Mouse (Mus musculus): ENCODE measurements around the gene Ror2. TPM values are rescaled to one million over a fixed set of nuclear protein-coding genes. Genes with fewer than 3 reads are reported as not detected.
A peak's percentile ranks its signal among the peaks of the same experiment; 100 is the strongest.

The Ror2 gene
- polyA plus RNA-seq, 1 experiment from 2014 or later = 3.3 TPM

- Histone ChIP-seq H3K27ac (replicated peaks) (no peak overlapping the region), H3K27me3 (no peaks in the 10 kb centered on the region), H3K9me3 (no peaks in the 10 kb centered on the region), H3K9ac (no peak overlapping the region), H3K4me2 (no peak overlapping the region), H3K36me3 (no peaks in the 10 kb centered on the region), H3K4me1 (replicated peaks) (peaks cover 13% of the 10 kb centered on the region), H3K4me3 (no peak overlapping the region)
- ATAC-seq (ENCODE audit: low FRiP score, low read depth) = no peak
- WGBS = 87% methylated on average over 8 of the region's 8 CpGs
Measured at GRCm38 (mm10) chr13:53305256-53305655, 19.3 kb upstream of the Ror2 start.

- no peaks in the 10 kb centered on the region for H3K27me3 ChIP-seq
- no peak for ATAC-seq (ENCODE audit: low FRiP score, low read depth)
- no peak overlapping the region for H3K4me3 ChIP-seq
- no peaks in the 10 kb centered on the region for H3K9me3 ChIP-seq
- no peak overlapping the region for H3K9ac ChIP-seq
- WGBS = 67% methylated on average over 10 of the region's 10 CpGs
- no peak overlapping the region for H3K4me2 ChIP-seq
- H3K4me1 ChIP-seq (replicated peaks) = no peaks in the 10 kb centered on the region
- no peak overlapping the region for H3K27ac ChIP-seq (replicated peaks)
- H3K36me3 ChIP-seq = no peaks in the 10 kb centered on the region
Measured at GRCm38 (mm10) chr13:53302688-53303087, 16.8 kb upstream of the Ror2 start.

GRCm38 (mm10) chr13:53293065-53293464 lies 7.1 kb upstream of the Ror2 start:
- no peak for ATAC-seq (ENCODE audit: low FRiP score, low read depth)
- Histone ChIP-seq H3K36me3 (no peaks in the 10 kb centered on the region), H3K27ac (replicated peaks) (no peak overlapping the region), H3K4me3 (no peak overlapping the region), H3K4me1 (replicated peaks) (no peaks in the 10 kb centered on the region), H3K4me2 (no peak overlapping the region), H3K9ac (no peak overlapping the region), H3K27me3 (no peaks in the 10 kb centered on the region), H3K9me3 (no peaks in the 10 kb centered on the region)
- WGBS = 82% methylated on average over 12 of the region's 12 CpGs

- Histone ChIP-seq H3K27me3 (no peaks in the 10 kb centered on the region), H3K27ac (replicated peaks) (no peak overlapping the region), H3K9ac (no peak overlapping the region), H3K4me3 (no peak overlapping the region), H3K36me3 (no peaks in the 10 kb centered on the region), H3K9me3 (no peaks in the 10 kb centered on the region), H3K4me1 (replicated peaks) (no peaks in the 10 kb centered on the region), H3K4me2 (no peak overlapping the region)
- ATAC-seq (ENCODE audit: low FRiP score, low read depth) = no peak
- 43% methylated on average over 3 of the region's 3 CpGs for WGBS
Measured at GRCm38 (mm10) chr13:53292244-53292643, 6.3 kb upstream of the Ror2 start.

GRCm38 (mm10) chr13:53285261-53285755 lies 616 bp downstream of the Ror2 start:
- Histone ChIP-seq H3K4me2 (peak overlapping the region; percentile 66), H3K4me3 (peak overlapping the region; percentile 44), H3K27ac (replicated peaks) (no peak overlapping the region), H3K9me3 (no peaks in the 10 kb centered on the region), H3K36me3 (no peaks in the 10 kb centered on the region), H3K4me1 (replicated peaks) (peaks cover 16% of the 10 kb centered on the region), H3K9ac (peak overlapping the region; percentile 17), H3K27me3 (peaks cover 16% of the 10 kb centered on the region)
- WGBS = under 1% methylated on average over 35 of the region's 35 CpGs
- ATAC-seq (ENCODE audit: low FRiP score, low read depth) = no peak

GRCm38 (mm10) chr13:53284740-53285191 lies 1.2 kb downstream of the Ror2 start:
- Histone ChIP-seq H3K27me3 (peaks cover 16% of the 10 kb centered on the region), H3K9me3 (no peaks in the 10 kb centered on the region), H3K36me3 (no peaks in the 10 kb centered on the region), H3K9ac (no peak overlapping the region), H3K4me2 (peak overlapping the region; percentile 66), H3K4me3 (peak overlapping the region; percentile 44), H3K4me1 (replicated peaks) (peaks cover 16% of the 10 kb centered on the region), H3K27ac (replicated peaks) (no peak overlapping the region)
- WGBS = 6% methylated on average over 17 of the region's 17 CpGs
- no peak for ATAC-seq (ENCODE audit: low FRiP score, low read depth)

GRCm38 (mm10) chr13:53281604-53282396 lies 4.1 kb downstream of the Ror2 start:
- no peak overlapping the region for H3K4me2 ChIP-seq
- ATAC-seq (ENCODE audit: low FRiP score, low read depth) = no peak
- H3K27ac ChIP-seq (replicated peaks) = no peak overlapping the region
- H3K9me3 ChIP-seq = no peaks in the 10 kb centered on the region
- H3K9ac ChIP-seq = no peak overlapping the region
- no peak overlapping the region for H3K4me3 ChIP-seq
- peaks cover 16% of the 10 kb centered on the region for H3K27me3 ChIP-seq
- 79% methylated on average over 11 of the region's 11 CpGs for WGBS
- no peaks in the 10 kb centered on the region for H3K36me3 ChIP-seq
- peaks cover 16% of the 10 kb centered on the region for H3K4me1 ChIP-seq (replicated peaks)

- Histone ChIP-seq H3K27me3 (no peaks in the 10 kb centered on the region; the same call in 1 of the 2 replicates), H3K9ac (no peak overlapping the region), H3K9me3 (no peaks in the 10 kb centered on the region), H3K4me2 (no peak overlapping the region), H3K27ac (replicated peaks) (no peak overlapping the region), H3K36me3 (no peaks in the 10 kb centered on the region), H3K4me1 (replicated peaks) (no peaks in the 10 kb centered on the region; the same call in 1 of the 2 replicates), H3K4me3 (no peak overlapping the region)
- no peak for ATAC-seq (ENCODE audit: low FRiP score, low read depth)
- 60% methylated on average over 10 of the region's 10 CpGs for WGBS
Measured at GRCm38 (mm10) chr13:53278908-53279307, 7.0 kb downstream of the Ror2 start.

- H3K9ac ChIP-seq = no peak overlapping the region
- no peak overlapping the region for H3K27ac ChIP-seq (replicated peaks)
- no peak overlapping the region for H3K4me2 ChIP-seq
- no peak overlapping the region for H3K4me3 ChIP-seq
- 44% methylated on average over 7 of the region's 7 CpGs for WGBS
- H3K36me3 ChIP-seq = no peaks in the 10 kb centered on the region
- no peaks in the 10 kb centered on the region for H3K27me3 ChIP-seq
- H3K9me3 ChIP-seq = no peaks in the 10 kb centered on the region
- H3K4me1 ChIP-seq (replicated peaks) = no peaks in the 10 kb centered on the region; the same call in 1 of the 2 replicates
- no peak for ATAC-seq (ENCODE audit: low FRiP score, low read depth)
Measured at GRCm38 (mm10) chr13:53276381-53276780, 9.5 kb downstream of the Ror2 start.

GRCm38 (mm10) chr13:53275778-53276177 lies 10.1 kb downstream of the Ror2 start:
- 59% methylated on average over 8 of the region's 8 CpGs for WGBS
- Histone ChIP-seq H3K4me1 (replicated peaks) (no peaks in the 10 kb centered on the region; the same call in 1 of the 2 replicates), H3K27ac (replicated peaks) (no peak overlapping the region), H3K27me3 (no peaks in the 10 kb centered on the region), H3K9ac (no peak overlapping the region), H3K9me3 (no peaks in the 10 kb centered on the region), H3K4me2 (no peak overlapping the region), H3K36me3 (no peaks in the 10 kb centered on the region), H3K4me3 (no peak overlapping the region)
- ATAC-seq (ENCODE audit: low FRiP score, low read depth) = peak; percentile 11; the same call in 1 of the 2 replicates

GRCm38 (mm10) chr13:53274771-53275170 lies 11.2 kb downstream of the Ror2 start:
- H3K4me1 ChIP-seq (replicated peaks) = no peaks in the 10 kb centered on the region; the same call in 1 of the 2 replicates
- H3K9me3 ChIP-seq = no peaks in the 10 kb centered on the region
- H3K27me3 ChIP-seq = no peaks in the 10 kb centered on the region
- ATAC-seq (ENCODE audit: low FRiP score, low read depth) = no peak
- 59% methylated on average over 1 of the region's 1 CpGs for WGBS
- no peaks in the 10 kb centered on the region for H3K36me3 ChIP-seq
- no peak overlapping the region for H3K27ac ChIP-seq (replicated peaks)
- H3K4me2 ChIP-seq = no peak overlapping the region
- H3K9ac ChIP-seq = no peak overlapping the region
- no peak overlapping the region for H3K4me3 ChIP-seq

- H3K4me1 ChIP-seq (replicated peaks) = peaks cover 10% of the 10 kb centered on the region
- no peaks in the 10 kb centered on the region for H3K9me3 ChIP-seq
- no peak overlapping the region for H3K4me3 ChIP-seq
- no peak overlapping the region for H3K9ac ChIP-seq
- H3K27ac ChIP-seq (replicated peaks) = no peak overlapping the region
- no peak overlapping the region for H3K4me2 ChIP-seq
- H3K36me3 ChIP-seq = no peaks in the 10 kb centered on the region
- no peak for ATAC-seq (ENCODE audit: low FRiP score, low read depth)
- H3K27me3 ChIP-seq = no peaks in the 10 kb centered on the region
- 93% methylated on average over 3 of the region's 3 CpGs for WGBS
Measured at GRCm38 (mm10) chr13:53271595-53271994, 14.3 kb downstream of the Ror2 start.

Data from hindbrain, embryonic 15.5 days (tissue).